ENCODE assay signal across 27 mouse cellular contexts in the genomic region with DNA sequence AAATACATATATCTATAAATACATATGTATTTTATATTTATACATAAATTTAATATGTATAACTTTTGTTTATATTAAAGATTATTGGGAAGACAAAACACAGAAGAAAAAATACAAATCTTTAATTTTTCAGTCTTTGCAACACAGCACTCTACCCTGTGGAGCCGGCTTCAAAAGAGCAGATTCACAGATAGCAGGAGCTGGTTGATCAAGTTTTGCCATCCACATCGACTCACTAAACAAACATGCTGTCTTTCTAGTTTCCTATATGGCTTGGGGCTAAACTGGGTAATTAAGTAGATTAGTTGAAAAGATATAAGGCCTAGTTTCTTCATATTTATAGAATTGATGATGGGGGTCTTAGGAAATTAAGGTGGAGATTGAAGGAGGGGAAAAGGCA.
DNase-seq lines count a peak whose midpoint lies in the region; ATAC-seq and TF ChIP-seq lines count a peak whose summit lies in the region.
"Had no signal": no experiment of that assay in that cellular context is flagged by ENCODE, and none has a peak within 500 bp of the region (broad histone marks: within the 10 kb centered on the region; RNA-seq: fewer than 3 reads in every experiment).

No protein-coding gene starts in this region.

- no peak overlapping the region for H3K4me3 ChIP-seq in intestine, embryonic 15.5 days (replicated peaks)
- H3K4me3 ChIP-seq in intestine, postnatal 0 days (ENCODE audit: low read depth, low read length) = no peak overlapping the region
- H3K4me3 ChIP-seq: embryonic facial prominence, embryonic 12.5 days; erythroblast, embryonic 14.5 days; forebrain, embryonic 10.5 days; forebrain, embryonic 13.5 days; hindbrain, embryonic 12.5 days; hindbrain, embryonic 15.5 days had no signal

- TF ChIP-seq CTCF in intestine, postnatal 0 days (IDR thresholded peaks at IDR 0.05; ENCODE audit: low read depth) = no peak

- peak; percentile 36 for DNase-seq in urinary bladder, postnatal 25 days (ENCODE audit: low spot score)
- no peak for DNase-seq in urinary bladder, postnatal 10 days (ENCODE audit: low spot score)
- DNase-seq in gonadal fat pad, adult 2 months (ENCODE audit: low read depth) = peak; percentile 46
- no peak for DNase-seq in ovary, postnatal 14 days (ENCODE audit: low spot score)
- no peak for DNase-seq in lung, postnatal 14 days
- DNase-seq: adrenal gland, postnatal 10 days; adrenal gland, postnatal 36 days; B cell, adult 2 months; cerebellum, adult 18-20 months; cerebellum, adult 9-10 months; cerebellum, postnatal 14 days; gastrocnemius, postnatal 10 days; gastrocnemius, postnatal 36 days; heart, adult 11 months had no signal

- H3K9ac ChIP-seq in intestine, embryonic 15.5 days = no peak overlapping the region
- H3K9ac ChIP-seq in intestine, postnatal 0 days (ENCODE audit: low read depth, low read length) = no peak overlapping the region
- H3K9ac ChIP-seq: embryonic facial prominence, embryonic 12.5 days; forebrain, embryonic 13.5 days; hindbrain, embryonic 12.5 days; hindbrain, embryonic 15.5 days had no signal

- no peaks in the 10 kb centered on the region for H3K4me1 ChIP-seq in intestine, embryonic 15.5 days (replicated peaks)
- no peaks in the 10 kb centered on the region for H3K4me1 ChIP-seq in intestine, postnatal 0 days (replicated peaks; ENCODE audit: control insufficient read depth, insufficient read depth, low read length)
- H3K4me1 ChIP-seq: embryonic facial prominence, embryonic 12.5 days; forebrain, embryonic 10.5 days; forebrain, embryonic 13.5 days; hindbrain, embryonic 12.5 days; hindbrain, embryonic 15.5 days had no signal

- H3K27ac ChIP-seq in intestine, embryonic 15.5 days = no peak overlapping the region
- H3K27ac ChIP-seq in intestine, postnatal 0 days (ENCODE audit: low read depth, low read length) = no peak overlapping the region
- H3K27ac ChIP-seq: embryonic facial prominence, embryonic 12.5 days; forebrain, embryonic 10.5 days; forebrain, embryonic 13.5 days; hindbrain, embryonic 12.5 days; hindbrain, embryonic 15.5 days had no signal

- H3K4me2 ChIP-seq in intestine, embryonic 15.5 days (replicated peaks) = no peak overlapping the region
- no peak overlapping the region for H3K4me2 ChIP-seq in intestine, postnatal 0 days (replicated peaks; ENCODE audit: low read depth)
- H3K4me2 ChIP-seq: embryonic facial prominence, embryonic 12.5 days; forebrain, embryonic 13.5 days; heart, embryonic 11.5 days; hindbrain, embryonic 12.5 days; hindbrain, embryonic 15.5 days had no signal

- H3K36me3 ChIP-seq in intestine, embryonic 15.5 days = no peaks in the 10 kb centered on the region
- no peaks in the 10 kb centered on the region for H3K36me3 ChIP-seq in intestine, postnatal 0 days (ENCODE audit: control insufficient read depth, insufficient read depth)
- H3K36me3 ChIP-seq: embryonic facial prominence, embryonic 12.5 days; forebrain, embryonic 10.5 days; G1E; hindbrain, embryonic 12.5 days; hindbrain, embryonic 15.5 days had no signal

- H3K27me3 ChIP-seq in intestine, embryonic 15.5 days (replicated peaks) = no peaks in the 10 kb centered on the region
- no peaks in the 10 kb centered on the region for H3K27me3 ChIP-seq in intestine, postnatal 0 days (replicated peaks; ENCODE audit: control insufficient read depth, insufficient read depth, low read length)
- H3K27me3 ChIP-seq: CH12.LX; embryonic facial prominence, embryonic 12.5 days; forebrain, embryonic 13.5 days; hindbrain, embryonic 12.5 days; hindbrain, embryonic 15.5 days; Patski had no signal

- no peaks in the 10 kb centered on the region for H3K9me3 ChIP-seq in intestine, embryonic 15.5 days
- H3K9me3 ChIP-seq in intestine, postnatal 0 days (ENCODE audit: control insufficient read depth) = no peaks in the 10 kb centered on the region
- H3K9me3 ChIP-seq: embryonic facial prominence, embryonic 12.5 days; forebrain, embryonic 10.5 days; forebrain, embryonic 13.5 days; G1E; hindbrain, embryonic 12.5 days; hindbrain, embryonic 15.5 days had no signal

- 61% methylated on average over 2 of the region's 2 CpGs for WGBS in intestine, embryonic 15.5 days
- WGBS in intestine, postnatal 0 days = 42% methylated on average over 2 of the region's 2 CpGs

- peak; percentile 67 for ATAC-seq in intestine, embryonic 15.5 days
- ATAC-seq in intestine, postnatal 0 days = no peak
- ATAC-seq: forebrain, embryonic 13.5 days; forebrain, embryonic 16.5 days; Patski had no signal

Comparison
In these comparisons a context has a peak if more than half of its experiments do, and no peak if none do; other contexts are left out.
1. DNase-seq: peak in urinary bladder, postnatal 25 days (single experiment) and gonadal fat pad, adult 2 months (single experiment); none in urinary bladder, postnatal 10 days (single experiment), ovary, postnatal 14 days (single experiment) and lung, postnatal 14 days (single experiment).